Mouse (Mus musculus): ENCODE results near the gene Gart. TPM values are rescaled to one million over a fixed set of nuclear protein-coding genes. Genes with fewer than 3 reads are reported as not detected.

Gene Gart
- 517 and 601 TPM in 2 replicates for total RNA-seq (2012; rRNA removed)
- 347 and 356 TPM in 2 replicates for total RNA-seq (2014; rRNA removed)
- 722 and 821 TPM in 2 replicates for polyA plus RNA-seq (2012; ENCODE audit: insufficient read length, low read depth)

DNA sequence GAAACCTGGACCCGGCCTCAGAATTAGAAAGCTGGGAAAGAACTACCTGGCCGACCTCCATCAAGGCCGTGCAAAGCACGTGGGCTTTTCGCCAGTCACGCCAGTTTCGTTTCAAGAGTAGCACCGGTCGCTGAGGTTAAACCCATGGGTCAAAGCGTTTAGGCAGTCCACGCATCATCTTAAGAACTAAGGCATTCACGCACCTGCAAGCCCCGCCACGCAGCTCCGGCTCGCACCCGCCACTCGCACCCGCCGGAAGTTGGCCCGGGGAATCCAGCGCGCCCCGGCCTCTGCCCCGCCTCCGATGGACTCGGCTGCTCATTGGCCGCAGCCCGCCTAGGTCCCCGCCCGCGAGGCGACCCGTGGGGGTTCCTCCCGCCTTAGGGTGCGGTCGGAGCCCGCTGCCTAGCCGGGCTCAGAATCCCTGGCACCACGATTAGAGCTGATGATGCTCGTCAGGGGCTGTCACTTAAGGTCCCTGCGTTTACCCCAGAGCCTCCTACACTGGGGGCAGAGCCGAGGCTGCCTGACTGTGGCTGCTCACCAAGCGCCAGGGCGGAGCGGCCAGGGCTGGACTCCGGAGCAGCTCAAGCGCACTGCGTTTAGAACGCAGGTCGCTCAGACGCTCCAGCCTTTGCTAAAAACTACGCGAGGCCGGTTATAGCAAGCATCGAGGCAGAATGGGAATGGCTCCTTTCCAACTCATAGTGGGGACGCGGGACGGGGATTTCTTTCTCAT lies at the start of gene Gart:
TSS of gene Gart (minus strand) at position 272 of the 739 bp plus-strand sequence.
- Histone ChIP-seq H3K27me3 (replicated peaks) (no peaks in the 10 kb centered on the region), H3K36me3 (replicated peaks in 1 of 2; ENCODE audit: control insufficient read depth in 1 of 2, insufficient read depth in 1 of 2, low read length in 1 of 2) (peaks cover 16 to 44% of the 10 kb centered on the region in 2 experiments), H3K79me2 (replicated peaks; ENCODE audit: control insufficient read depth, extremely low read depth, insufficient read depth, poor library complexity, severe bottlenecking) (peaks cover 80% of the 10 kb centered on the region), H3K9me3 (replicated peaks; ENCODE audit: low read length) (no peaks in the 10 kb centered on the region), H3K4me1 (ENCODE audit: control insufficient read depth in 1 of 2, insufficient read depth in 2 of 2) (peaks cover 0 to 48% of the 10 kb centered on the region in 2 experiments; a peak in 2 of 4 replicates), H3K4me3 (replicated peaks in 1 of 3; ENCODE audit: low read depth in 2 of 3, low read length in 2 of 3, poor library complexity in 1 of 3) (peak within 1 kb of the TSS; percentile 69 to 89 (median 74)), H3K9ac (ENCODE audit: insufficient read depth, low read depth) (peak within 1 kb of the TSS; percentile 98), H3K27ac (ENCODE audit: insufficient read depth, low read depth) (peak within 1 kb of the TSS; percentile 87), H3K4me2 (ENCODE audit: insufficient read depth, low read depth, poor library complexity, severe bottlenecking) (peak within 1 kb of the TSS; percentile 84)
- dilution Hi-C loops (cut with MboI; ENCODE audit: extremely low pct_ligation_motif_present, extremely low pct_unique_long_range_greater_than_20kb, low sequenced_read_pairs) (no loop called here), in situ Hi-C loops (cut with MboI; ENCODE audit: low pct_ligation_motif_present, low pct_unique_long_range_greater_than_20kb, low sequenced_read_pairs) (no loop called here)
- TF ChIP-seq TBP (conservative IDR thresholded peaks at IDR 0.05; ENCODE audit: low read depth, low read length), result peak; percentile 89
- peak; percentile 83; the same call in 1 of the 2 replicates for TF ChIP-seq CHD1 (IDR thresholded peaks at IDR 0.05; ENCODE audit: low read depth, low read length)
- no peak for TF ChIP-seq PAX5 (IDR thresholded peaks at IDR 0.05; ENCODE audit: low read length)
- no peak; the same call in 1 of the 2 replicates for TF ChIP-seq SIN3A (IDR thresholded peaks at IDR 0.05; ENCODE audit: low read length)
- TF ChIP-seq NELFE (IDR thresholded peaks at IDR 0.05; ENCODE audit: low read depth, low read length), result peak; percentile 96
- TF ChIP-seq ZC3H11A (IDR thresholded peaks at IDR 0.05; ENCODE audit: low read depth, low read length), result no peak
- TF ChIP-seq MAFK (IDR thresholded peaks at IDR 0.05; ENCODE audit: insufficient replicate concordance, low read length), result no peak
- TF ChIP-seq HCFC1 (IDR thresholded peaks at IDR 0.05; ENCODE audit: low read depth, low read length), result peak; percentile 64
- peak; percentile 55 for TF ChIP-seq NRF1 (IDR thresholded peaks at IDR 0.05; ENCODE audit: low read depth, low read length)
- no peak for TF ChIP-seq ETS1 (conservative IDR thresholded peaks at IDR 0.05; ENCODE audit: low read depth, low read length)
- TF ChIP-seq BHLHE40 (IDR thresholded peaks at IDR 0.05; ENCODE audit: low read depth, low read length), result peak; percentile 72
- TF ChIP-seq UBTF (IDR thresholded peaks at IDR 0.05; ENCODE audit: low read depth, low read length), result peak; percentile 74; the same call in 1 of the 2 replicates
- no peak for TF ChIP-seq RAD21 (IDR thresholded peaks at IDR 0.05; ENCODE audit: low read depth, low read length)
- peak; percentile 97 for TF ChIP-seq POLR2A (IDR thresholded peaks at IDR 0.05; ENCODE audit: low read depth, low read length)
- TF ChIP-seq JUND (conservative IDR thresholded peaks at IDR 0.05; ENCODE audit: low read depth, low read length), result no peak
- no peak for TF ChIP-seq USF1 (IDR thresholded peaks at IDR 0.05; ENCODE audit: low read depth, low read length)
- TF ChIP-seq KAT2A (IDR thresholded peaks at IDR 0.05; ENCODE audit: insufficient replicate concordance, low read length), result peak; percentile 34; the same call in 1 of the 2 replicates
- peak; percentile 92 for TF ChIP-seq ZMIZ1 (IDR thresholded peaks at IDR 0.05; ENCODE audit: low read depth, low read length)
- peak; percentile 71 for TF ChIP-seq ELF1 (IDR thresholded peaks at IDR 0.05; ENCODE audit: low read depth, low read length)
- no peak for TF ChIP-seq JUN (IDR thresholded peaks at IDR 0.05; ENCODE audit: insufficient read depth, low read depth, low read length)
- no peak for TF ChIP-seq ZKSCAN1 (IDR thresholded peaks at IDR 0.05; ENCODE audit: borderline replicate concordance, low read depth, low read length)
- TF ChIP-seq MAX (IDR thresholded peaks at IDR 0.05; ENCODE audit: low read length), result peak; percentile 93
- TF ChIP-seq EP300 (IDR thresholded peaks at IDR 0.05; ENCODE audit: low read length), result no peak; the same call in none of the 2 replicates
- TF ChIP-seq RCOR1 (conservative IDR thresholded peaks at IDR 0.05; ENCODE audit: low read depth, low read length), result no peak
- TF ChIP-seq E2F4 (IDR thresholded peaks at IDR 0.05; ENCODE audit: insufficient replicate concordance, low read depth, low read length), result peak; percentile 76; the same call in 1 of the 2 replicates
- TF ChIP-seq ZNF384 (IDR thresholded peaks at IDR 0.05; ENCODE audit: low read depth, low read length), result no peak
- peak; percentile 25 for TF ChIP-seq MEF2A (IDR thresholded peaks at IDR 0.05; ENCODE audit: borderline replicate concordance, low read depth, low read length)
- peak; percentile 8 for TF ChIP-seq CHD2 (IDR thresholded peaks at IDR 0.05; ENCODE audit: low read length)
- TF ChIP-seq IRF4 (IDR thresholded peaks at IDR 0.05; ENCODE audit: low read depth, low read length), result peak; percentile 55
- TF ChIP-seq MXI1 (IDR thresholded peaks at IDR 0.05; ENCODE audit: low read depth, low read length), result peak; percentile 85
- no peak for TF ChIP-seq SMC3 (IDR thresholded peaks at IDR 0.05; ENCODE audit: low read depth, low read length)
- no peak for TF ChIP-seq CTCF (conservative IDR thresholded peaks at IDR 0.05 in 1 of 2, IDR thresholded peaks at IDR 0.05 in 1 of 2; ENCODE audit: low read depth in 2 of 2, low read length in 2 of 2)
- peak; percentile 94; the same call in 1 of the 2 replicates for TF ChIP-seq POLR2AphosphoS2 (IDR thresholded peaks at IDR 0.05; ENCODE audit: low read depth, low read length)
- TF ChIP-seq USF2 (conservative IDR thresholded peaks at IDR 0.05; ENCODE audit: low read depth, low read length), result no peak
- TF ChIP-seq MYC (IDR thresholded peaks at IDR 0.05; ENCODE audit: low read depth, low read length), result peak; percentile 98
- TF ChIP-seq TCF12 (IDR thresholded peaks at IDR 0.05; ENCODE audit: low read depth, low read length), result peak; percentile 95
- no peak for TF ChIP-seq GABPA (IDR thresholded peaks at IDR 0.05; ENCODE audit: insufficient replicate concordance, low read depth, low read length)
- TF ChIP-seq MAZ (IDR thresholded peaks at IDR 0.05; ENCODE audit: low read depth, low read length), result 0 out of 2 replicates have a peak, but pooled peaks have one; percentile 14
- DNase-seq (ENCODE audit: extremely low read depth), result peak; percentile 93
